Mouse (Mus musculus): ENCODE results near the gene Rtl8a. TPM values are rescaled to one million over a fixed set of nuclear protein-coding genes. Genes with fewer than 3 reads are reported as not detected.
A peak's percentile ranks its signal among the peaks of the same experiment; 100 is the strongest.
"Not testable (repeated sequence)": the region's sequence is repeated elsewhere in the genome, so short reads cannot be mapped to it uniquely, and the experiment has no call there.

Rtl8a gene
- polyA plus RNA-seq (2012; rRNA removed) = 410 and 432 TPM in 2 replicates

DNA sequence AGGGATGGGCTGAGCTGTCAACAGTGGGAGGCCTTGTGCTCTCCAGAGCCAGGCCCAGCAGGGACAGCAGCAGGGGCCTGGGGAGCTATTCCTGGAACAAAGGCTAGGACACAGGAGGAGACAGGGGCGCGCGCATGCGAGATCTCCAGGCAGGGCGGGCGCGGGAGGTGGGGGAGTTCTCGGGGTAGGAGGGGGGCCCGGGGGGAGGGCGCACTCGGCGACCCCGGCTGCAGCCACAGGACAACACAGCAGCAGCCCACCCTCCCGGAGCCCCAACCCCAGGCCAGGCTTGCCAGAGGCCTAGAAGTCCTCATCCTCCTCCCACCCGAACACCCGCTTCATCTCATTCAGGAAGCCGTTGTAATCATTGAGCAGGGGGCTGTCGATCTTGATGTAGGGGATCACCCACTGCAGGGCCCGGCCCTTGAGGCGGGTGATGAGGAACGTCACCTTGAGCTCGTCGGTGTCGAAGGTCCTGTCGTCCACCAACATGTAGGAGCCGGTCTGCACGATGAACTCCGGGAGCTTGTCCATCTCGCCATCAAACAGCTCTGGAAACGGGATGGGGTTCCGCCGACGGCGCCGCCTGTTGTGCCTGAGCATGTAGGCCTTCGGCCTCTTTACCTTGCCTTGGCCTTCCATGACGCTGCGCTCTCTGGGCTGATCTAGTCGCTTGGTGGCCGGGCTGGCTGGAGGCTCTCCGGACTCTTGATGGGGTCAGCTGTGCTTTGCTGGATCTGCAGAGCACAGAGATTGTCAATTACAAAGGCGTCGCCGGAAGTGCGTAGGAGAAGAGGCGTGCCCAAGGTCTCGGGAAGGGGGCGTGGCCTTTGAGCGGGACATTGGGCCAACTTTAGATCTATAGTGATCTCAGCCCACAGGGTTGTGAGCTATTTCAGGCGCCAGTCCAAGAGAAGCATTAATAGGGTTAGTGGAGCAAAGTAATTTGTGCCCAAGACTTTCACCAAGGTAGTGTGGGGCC is at the start of gene Rtl8a:
Gene Rtl8a (minus strand): TSS at position 703 of the 982 bp plus-strand sequence.
- TF ChIP-seq POLR2A (IDR thresholded peaks at IDR 0.05; ENCODE audit: borderline replicate concordance, extremely low read depth, low read depth, low read length) = 0 out of 2 replicates have a peak, but pooled peaks have one; percentile 39
- peak; percentile 78 for DNase-seq
- H3K4me1 ChIP-seq (ENCODE audit: control insufficient read depth, insufficient read depth, low read length) = not testable (repeated sequence)
- WGBS = 29% methylated on average over 13 of the region's 50 CpGs
- H3K4me3 ChIP-seq (replicated peaks; ENCODE audit: extremely low read depth, low read depth, low read length) = peak within 1 kb of the TSS; percentile 29

GRCm38 (mm10) chrX:53693141-53693540 is 49.7 kb upstream of the Rtl8a start:
- Histone ChIP-seq H3K4me3 (replicated peaks; ENCODE audit: extremely low read depth, low read depth, low read length) (no peak overlapping the region), H3K4me1 (ENCODE audit: control insufficient read depth, insufficient read depth, low read length) (no peaks in the 10 kb centered on the region)
- no peak for DNase-seq
- TF ChIP-seq POLR2A (IDR thresholded peaks at IDR 0.05; ENCODE audit: borderline replicate concordance, extremely low read depth, low read depth, low read length) (no peak), CTCF (IDR thresholded peaks at IDR 0.05; ENCODE audit: insufficient read depth, low read length) (no peak)
- 59% methylated on average over 2 of the region's 2 CpGs for WGBS

GRCm38 (mm10) chrX:53692065-53692464 is 48.6 kb upstream of the Rtl8a start:
- no peak for DNase-seq
- no peaks in the 10 kb centered on the region for H3K4me1 ChIP-seq (ENCODE audit: control insufficient read depth, insufficient read depth, low read length)
- TF ChIP-seq CTCF (IDR thresholded peaks at IDR 0.05; ENCODE audit: insufficient read depth, low read length) = no peak
- 46% methylated on average over 2 of the region's 2 CpGs for WGBS
- no peak overlapping the region for H3K4me3 ChIP-seq (replicated peaks; ENCODE audit: extremely low read depth, low read depth, low read length)

DNA sequence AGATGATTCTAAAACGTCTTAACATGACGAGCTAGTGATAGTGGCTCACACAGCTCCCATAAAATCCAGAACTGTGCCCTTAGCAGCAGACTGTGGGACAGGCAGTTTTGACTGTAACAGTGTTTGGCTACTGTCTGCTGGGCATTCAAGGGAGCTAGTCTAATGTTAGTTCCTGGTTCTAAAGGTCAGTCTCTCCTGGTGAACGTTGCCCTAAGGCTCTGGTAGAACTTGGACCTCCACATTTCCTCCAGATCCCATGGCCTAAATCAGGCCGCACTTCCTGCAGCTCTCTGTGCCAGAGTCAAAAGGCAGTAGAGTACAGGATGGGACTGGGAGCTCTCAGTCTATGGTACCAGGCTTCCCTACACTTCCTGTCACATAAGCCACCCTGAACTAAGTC is 41.2 kb upstream of the Rtl8a start:
- not testable (repeated sequence) for DNase-seq; H3K4me1 ChIP-seq (ENCODE audit: control insufficient read depth, insufficient read depth, low read length); H3K4me3 ChIP-seq (replicated peaks; ENCODE audit: extremely low read depth, low read depth, low read length)
- WGBS = 70% methylated on average over 2 of the region's 4 CpGs

DNA sequence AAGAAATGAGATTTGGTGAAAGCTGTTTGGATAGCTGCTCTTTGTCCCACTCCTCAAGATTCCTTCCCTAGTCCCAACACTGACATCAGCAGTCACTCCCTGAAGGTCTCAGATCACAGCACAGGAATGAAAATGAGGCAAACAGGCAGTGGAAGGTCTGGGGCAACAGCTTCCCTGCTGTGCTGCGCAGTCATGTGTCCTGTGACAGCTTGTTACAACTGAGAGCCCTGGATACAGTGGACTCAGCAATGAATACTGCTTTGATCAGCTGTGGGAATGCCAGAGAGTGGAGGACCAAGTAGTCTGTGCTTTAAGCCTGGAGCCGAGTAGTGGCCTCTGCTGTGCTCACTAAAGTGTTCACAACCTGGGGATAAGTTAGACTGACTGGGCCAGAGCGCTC is 39.2 kb upstream of the Rtl8a start:
- 50% methylated on average over 2 of the region's 3 CpGs for WGBS
- not testable (repeated sequence) for H3K4me1 ChIP-seq (ENCODE audit: control insufficient read depth, insufficient read depth, low read length); H3K4me3 ChIP-seq (replicated peaks; ENCODE audit: extremely low read depth, low read depth, low read length); DNase-seq

- WGBS = 36% methylated on average over 2 of the region's 2 CpGs
- not testable (repeated sequence) for H3K4me3 ChIP-seq (replicated peaks; ENCODE audit: extremely low read depth, low read depth, low read length); H3K4me1 ChIP-seq (ENCODE audit: control insufficient read depth, insufficient read depth, low read length)
- peak; percentile 59 for DNase-seq
Observed at GRCm38 (mm10) chrX:53676943-53677342, 33.5 kb upstream of the Rtl8a start.

- WGBS = 19% methylated on average over 4 of the region's 4 CpGs
- not testable (repeated sequence) for H3K4me1 ChIP-seq (ENCODE audit: control insufficient read depth, insufficient read depth, low read length); H3K4me3 ChIP-seq (replicated peaks; ENCODE audit: extremely low read depth, low read depth, low read length); DNase-seq
Observed at GRCm38 (mm10) chrX:53670696-53671095, 27.2 kb upstream of the Rtl8a start.

- peak; percentile 71 for DNase-seq
- TF ChIP-seq POLR2A (IDR thresholded peaks at IDR 0.05; ENCODE audit: borderline replicate concordance, extremely low read depth, low read depth, low read length) (peak; percentile 37; the same call in 1 of the 2 replicates), CTCF (IDR thresholded peaks at IDR 0.05; ENCODE audit: insufficient read depth, low read length) (no peak)
- Histone ChIP-seq H3K4me3 (replicated peaks; ENCODE audit: extremely low read depth, low read depth, low read length) (peak within 1 kb of the TSS; percentile 1), H3K4me1 (ENCODE audit: control insufficient read depth, insufficient read depth, low read length) (no peaks in the 10 kb centered on the region)
- WGBS = 31% methylated on average over 14 of the region's 15 CpGs
Observed at GRCm38 (mm10) chrX:53670294-53670693, 26.8 kb upstream of the Rtl8a start, which contains the start of gene Rtl8b. Gene Rtl8b (minus strand): TSS chrX:53670408.

DNA sequence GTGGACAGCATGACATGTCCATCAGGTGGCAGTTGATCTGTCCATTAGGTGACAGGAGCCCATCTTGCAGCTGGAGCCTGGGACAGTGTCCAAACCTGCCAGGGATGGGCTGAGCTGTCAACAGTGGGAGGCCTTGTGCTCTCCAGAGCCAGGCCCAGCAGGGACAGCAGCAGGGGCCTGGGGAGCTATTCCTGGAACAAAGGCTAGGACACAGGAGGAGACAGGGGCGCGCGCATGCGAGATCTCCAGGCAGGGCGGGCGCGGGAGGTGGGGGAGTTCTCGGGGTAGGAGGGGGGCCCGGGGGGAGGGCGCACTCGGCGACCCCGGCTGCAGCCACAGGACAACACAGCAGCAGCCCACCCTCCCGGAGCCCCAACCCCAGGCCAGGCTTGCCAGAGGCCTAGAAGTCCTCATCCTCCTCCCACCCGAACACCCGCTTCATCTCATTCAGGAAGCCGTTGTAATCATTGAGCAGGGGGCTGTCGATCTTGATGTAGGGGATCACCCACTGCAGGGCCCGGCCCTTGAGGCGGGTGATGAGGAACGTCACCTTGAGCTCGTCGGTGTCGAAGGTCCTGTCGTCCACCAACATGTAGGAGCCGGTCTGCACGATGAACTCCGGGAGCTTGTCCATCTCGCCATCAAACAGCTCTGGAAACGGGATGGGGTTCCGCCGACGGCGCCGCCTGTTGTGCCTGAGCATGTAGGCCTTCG is 26.2 kb upstream of the Rtl8a start:
- not testable (repeated sequence) for H3K4me1 ChIP-seq (ENCODE audit: control insufficient read depth, insufficient read depth, low read length); DNase-seq; H3K4me3 ChIP-seq (replicated peaks; ENCODE audit: extremely low read depth, low read depth, low read length)
- WGBS = no CpG with 5 or more reads among the region's 36 CpGs

- H3K4me3 ChIP-seq (replicated peaks; ENCODE audit: extremely low read depth, low read depth, low read length); DNase-seq; H3K4me1 ChIP-seq (ENCODE audit: control insufficient read depth, insufficient read depth, low read length): not testable (repeated sequence)
- 35% methylated on average over 4 of the region's 4 CpGs for WGBS
Observed at GRCm38 (mm10) chrX:53652917-53653316, 9.4 kb upstream of the Rtl8a start.

All from lung, adult 2 months (tissue).